ENCODE assay signal across 10 mouse cellular contexts in the genomic region with DNA sequence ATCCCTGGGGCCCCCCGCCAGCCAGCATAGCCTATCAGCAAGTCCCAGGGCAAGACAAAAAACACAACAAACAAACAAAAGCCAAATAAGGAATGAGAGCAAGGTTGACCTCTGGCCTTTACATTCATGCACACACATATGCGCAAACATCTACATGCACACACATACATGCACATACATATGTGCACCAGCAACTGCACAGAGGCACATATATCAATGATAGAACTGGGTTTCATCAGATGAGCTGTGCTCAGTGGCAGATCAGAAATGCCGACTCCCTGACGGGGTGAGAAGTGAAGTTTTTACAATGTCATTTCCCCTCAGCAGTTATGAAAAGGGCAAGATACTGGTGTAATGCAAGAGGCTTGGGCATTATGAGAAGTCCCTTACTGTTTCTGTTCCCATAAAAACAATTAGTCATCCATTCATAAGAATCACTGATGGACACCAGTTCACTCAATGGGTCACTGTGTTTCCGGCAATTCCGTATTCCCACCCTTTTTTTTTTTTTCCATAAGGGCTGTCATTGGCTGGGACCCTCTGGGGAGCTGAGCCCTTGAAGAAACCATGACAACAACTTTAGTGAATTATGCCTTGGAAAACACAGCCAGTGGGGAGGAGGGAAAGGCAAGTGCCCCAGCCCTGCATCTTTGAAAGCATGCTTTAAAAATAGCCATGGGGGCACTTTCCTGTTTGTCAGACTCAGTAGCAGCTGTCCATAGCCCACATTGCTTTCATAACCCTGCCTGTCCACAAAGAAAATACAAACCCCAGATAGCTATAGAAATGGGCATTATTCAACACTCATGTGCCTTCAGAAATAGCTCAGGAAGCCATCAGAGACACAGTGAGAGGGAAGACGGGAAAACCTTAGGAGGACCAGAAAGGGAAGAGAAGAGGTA.
DNase-seq lines count a peak whose midpoint lies in the region; ATAC-seq and TF ChIP-seq lines count a peak whose summit lies in the region.
"Had no signal": no experiment of that assay in that cellular context is flagged by ENCODE, and none has a peak within 500 bp of the region (broad histone marks: within the 10 kb centered on the region; RNA-seq: fewer than 3 reads in every experiment).

No protein-coding gene starts in this region.

- no peaks in the 10 kb centered on the region for H3K36me3 ChIP-seq in heart, postnatal 0 days (replicated peaks; ENCODE audit: control insufficient read depth, insufficient read depth, low read length)
- no peaks in the 10 kb centered on the region for H3K36me3 ChIP-seq in limb, embryonic 15.5 days

- intact Hi-C loops in gastrocnemius, adult 2 months (cut with DNase I), result no loop called here

- CTCF ChIA-PET in Patski (lab: Charles Lee), result no interaction called here

- POLR2A ChIA-PET in Patski (lab: Charles Lee), result interaction anchor here (0.5 to 0.7 kb wide), 2 partner anchors 74 to 149 kb away, joined by 3 read pairs; no protein-coding TSS in a partner anchor

- H3K4me2 ChIP-seq in heart, postnatal 0 days (ENCODE audit: low read depth, low read length), result no peak overlapping the region
- no peak overlapping the region for H3K4me2 ChIP-seq in limb, embryonic 15.5 days

- peak overlapping the region; percentile 35 for H3K27ac ChIP-seq in gastrocnemius, adult 2 months
- peak overlapping the region; percentile 32 for H3K27ac ChIP-seq in heart, postnatal 0 days (ENCODE audit: low read depth)
- H3K27ac ChIP-seq in limb, embryonic 15.5 days, result 0 out of 2 replicates have a peak overlapping the region, but pooled peaks have one; percentile 47

- in situ Hi-C loops in Patski (cut with MboI; ENCODE audit: low pct_unique_long_range_greater_than_20kb), result no loop called here

- ATAC-seq in Patski, result peak; percentile 52
- ATAC-seq in heart, postnatal 0 days (ENCODE audit: insufficient read depth, low read depth), result peak; percentile 33; the same call in 1 of the 2 replicates
- no peak for ATAC-seq in limb, embryonic 15.5 days (ENCODE audit: insufficient number of reproducible peaks, low FRiP score, low TSS enrichment, low read depth)

- H3K27me3 ChIP-seq in Patski, result no peaks in the 10 kb centered on the region
- H3K27me3 ChIP-seq in heart, postnatal 0 days (ENCODE audit: control insufficient read depth, insufficient read depth, low read length), result no peaks in the 10 kb centered on the region
- H3K27me3 ChIP-seq in limb, embryonic 15.5 days, result no peaks in the 10 kb centered on the region

- TF ChIP-seq CTCF in gastrocnemius, adult 2 months (IDR thresholded peaks at IDR 0.05), result no peak
- TF ChIP-seq CTCF in Patski (IDR thresholded peaks at IDR 0.05), result no peak
- no peak for TF ChIP-seq CTCF in heart, postnatal 0 days (IDR thresholded peaks at IDR 0.05; ENCODE audit: low read depth)

- no peak for TF ChIP-seq EP300 in heart, postnatal 0 days (IDR thresholded peaks at IDR 0.05; ENCODE audit: low read depth)

- H3K9me3 ChIP-seq in heart, postnatal 0 days (replicated peaks; ENCODE audit: control insufficient read depth, low read length), result no peaks in the 10 kb centered on the region
- no peaks in the 10 kb centered on the region for H3K9me3 ChIP-seq in limb, embryonic 15.5 days

- H3K4me3 ChIP-seq in gastrocnemius, adult 2 months, result no peak overlapping the region
- H3K4me3 ChIP-seq in heart, postnatal 0 days (ENCODE audit: low read depth, low read length), result no peak overlapping the region
- H3K4me3 ChIP-seq in limb, embryonic 15.5 days, result no peak overlapping the region

- peaks cover 23% of the 10 kb centered on the region for H3K4me1 ChIP-seq in heart, postnatal 0 days (ENCODE audit: control insufficient read depth, insufficient read depth)
- no peaks in the 10 kb centered on the region for H3K4me1 ChIP-seq in limb, embryonic 15.5 days

- DNase-seq in gastrocnemius, adult 2 months, result no peak
- no peak for DNase-seq in gastrocnemius, postnatal 10 days
- no peak for DNase-seq in Patski (ENCODE audit: low read depth, low spot score)
- DNase-seq in heart, postnatal 0 days (ENCODE audit: low spot score), result peak; percentile 39
- DNase-seq in right cerebral cortex, postnatal 25 days, result no peak
- DNase-seq in adrenal gland, postnatal 25 days, result no peak
- DNase-seq in cerebellum, adult 9-11 months, result no peak
- DNase-seq: B cell, adult 2 months; cerebellum, postnatal 36 days had no signal

- no peak overlapping the region for H3K9ac ChIP-seq in heart, postnatal 0 days (replicated peaks; ENCODE audit: low read depth, low read length)
- no peak overlapping the region for H3K9ac ChIP-seq in limb, embryonic 15.5 days

- WGBS in heart, postnatal 0 days, result 55% methylated on average over 7 of the region's 7 CpGs
- 75% methylated on average over 7 of the region's 7 CpGs for WGBS in limb, embryonic 15.5 days
